Mouse (Mus musculus): Measurements from ENCODE around the gene Dmd. TPM values are rescaled to one million over a fixed set of nuclear protein-coding genes. Genes with fewer than 3 reads are reported as not detected.
A peak's percentile ranks its signal among the peaks of the same experiment; 100 is the strongest.

Dmd gene
- polyA plus RNA-seq, 2 experiments from 2014 or later: 0.62 to 1.8 TPM

DNA sequence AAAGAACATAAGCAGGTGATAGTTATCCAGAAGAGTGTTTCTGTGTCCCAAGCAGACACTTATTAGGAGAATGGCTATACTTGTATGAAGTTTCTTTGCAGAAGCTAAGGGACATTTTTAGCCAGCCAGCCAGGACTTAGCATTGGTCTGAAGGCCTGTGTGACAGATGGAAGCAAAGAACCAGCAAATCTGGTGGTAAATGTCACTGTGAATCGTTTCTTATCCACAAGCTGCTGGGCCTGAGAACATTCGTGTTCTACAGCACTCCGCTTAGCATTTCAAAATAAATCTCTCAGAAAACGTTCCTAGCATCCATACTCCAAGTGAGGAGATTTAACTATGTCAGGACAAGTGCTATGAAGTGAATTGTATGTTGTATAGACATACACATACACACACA, 1486.9 kb downstream of the Dmd start:
- no peak for ATAC-seq

DNA sequence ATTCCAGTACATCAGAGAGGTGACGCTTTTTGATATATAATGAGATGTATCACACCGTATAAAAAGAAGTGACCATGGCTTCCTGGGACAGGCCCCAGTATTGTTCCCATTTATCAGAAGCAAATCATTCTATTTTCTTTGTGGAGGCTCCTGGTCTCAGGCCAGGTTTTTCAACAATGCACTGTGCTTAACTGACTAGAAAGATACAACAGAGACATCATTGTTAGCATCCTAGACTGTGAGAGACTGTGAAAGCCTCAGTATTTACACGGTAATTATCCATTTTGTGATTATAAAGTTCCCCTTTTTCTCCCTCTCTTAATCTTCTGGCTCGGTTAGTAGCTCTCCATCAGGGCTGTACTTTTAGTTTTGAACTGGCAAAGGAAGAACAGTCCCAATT, 1487.9 kb downstream of the Dmd start:
- no peak for ATAC-seq

DNA sequence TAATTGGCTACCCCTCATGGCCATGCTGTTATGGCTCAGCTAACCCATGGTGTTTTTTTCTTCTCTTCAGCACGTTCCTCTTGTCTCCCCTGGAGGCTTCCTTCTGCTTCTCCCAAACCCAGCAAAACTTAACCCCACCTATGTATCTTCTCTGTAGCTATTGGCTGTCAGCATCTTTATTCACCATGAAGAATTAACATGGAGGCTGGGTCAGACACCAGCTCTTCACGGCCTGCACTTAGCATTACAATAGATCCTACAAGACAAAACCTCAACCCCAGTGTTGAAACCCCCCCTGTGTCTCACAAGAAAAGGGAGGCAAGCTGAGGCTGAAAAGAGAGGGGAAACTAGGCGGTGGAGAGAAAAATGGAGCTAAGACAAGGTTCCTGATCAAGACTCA, 1494.3 kb downstream of the Dmd start:
- no peak for ATAC-seq

DNA sequence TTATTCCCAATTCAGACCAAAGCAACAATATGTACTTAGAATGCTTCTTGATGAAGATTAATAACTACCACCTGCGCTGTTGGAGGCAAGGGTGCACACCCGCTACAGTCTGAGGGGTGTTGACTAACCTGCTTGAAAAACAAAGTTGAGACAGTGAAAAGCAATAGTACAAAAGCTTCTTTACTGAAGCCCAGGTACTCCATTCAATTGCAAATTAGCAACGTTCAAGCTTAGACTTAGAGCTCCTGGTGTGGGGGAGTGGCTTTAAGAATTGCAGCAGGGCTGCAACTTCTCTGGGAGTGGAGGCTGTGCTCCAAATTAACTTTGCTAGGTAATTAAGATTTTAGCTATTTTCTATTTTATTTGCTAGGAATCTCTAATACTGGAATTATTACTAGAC, 1495.3 kb downstream of the Dmd start:
- no peak for ATAC-seq

DNA sequence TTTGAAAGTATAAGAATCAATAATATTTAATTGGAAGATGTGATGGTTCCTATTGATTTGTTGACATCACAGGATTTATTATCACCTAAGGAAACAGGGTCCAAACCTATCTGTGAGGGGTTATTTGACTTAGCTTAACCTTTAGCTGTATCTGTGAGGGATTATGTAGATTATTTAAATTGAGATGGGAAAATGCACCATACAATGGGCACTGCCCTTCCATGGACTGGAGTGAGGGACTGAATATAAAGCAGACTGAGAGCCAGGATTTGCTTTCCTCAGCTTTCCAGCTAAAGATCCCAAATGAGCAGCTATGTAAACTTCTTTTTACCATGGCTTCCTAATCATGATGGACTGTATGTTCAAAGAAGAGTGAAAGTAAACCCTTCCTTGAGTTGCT, 1496.0 kb downstream of the Dmd start:
- ATAC-seq: no peak

DNA sequence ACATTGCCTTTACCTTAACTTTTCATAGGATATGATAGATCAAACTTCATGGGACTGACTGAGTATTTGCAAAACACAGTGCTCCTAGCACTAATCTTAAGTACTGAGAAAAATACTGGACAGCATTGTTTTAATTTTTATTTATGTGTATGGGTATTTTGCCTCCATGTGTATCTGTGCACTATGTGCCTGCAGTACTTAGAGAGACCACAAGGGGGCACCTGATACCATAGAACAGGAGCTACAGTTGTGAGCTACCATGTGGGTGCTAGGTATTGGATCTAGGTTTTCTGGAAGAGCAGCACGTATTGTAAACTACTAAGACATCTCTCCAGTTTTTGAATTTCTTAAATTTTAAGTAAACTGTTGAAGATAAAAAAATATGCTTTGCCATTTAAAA, 1505.8 kb downstream of the Dmd start:
- no peak for ATAC-seq

DNA sequence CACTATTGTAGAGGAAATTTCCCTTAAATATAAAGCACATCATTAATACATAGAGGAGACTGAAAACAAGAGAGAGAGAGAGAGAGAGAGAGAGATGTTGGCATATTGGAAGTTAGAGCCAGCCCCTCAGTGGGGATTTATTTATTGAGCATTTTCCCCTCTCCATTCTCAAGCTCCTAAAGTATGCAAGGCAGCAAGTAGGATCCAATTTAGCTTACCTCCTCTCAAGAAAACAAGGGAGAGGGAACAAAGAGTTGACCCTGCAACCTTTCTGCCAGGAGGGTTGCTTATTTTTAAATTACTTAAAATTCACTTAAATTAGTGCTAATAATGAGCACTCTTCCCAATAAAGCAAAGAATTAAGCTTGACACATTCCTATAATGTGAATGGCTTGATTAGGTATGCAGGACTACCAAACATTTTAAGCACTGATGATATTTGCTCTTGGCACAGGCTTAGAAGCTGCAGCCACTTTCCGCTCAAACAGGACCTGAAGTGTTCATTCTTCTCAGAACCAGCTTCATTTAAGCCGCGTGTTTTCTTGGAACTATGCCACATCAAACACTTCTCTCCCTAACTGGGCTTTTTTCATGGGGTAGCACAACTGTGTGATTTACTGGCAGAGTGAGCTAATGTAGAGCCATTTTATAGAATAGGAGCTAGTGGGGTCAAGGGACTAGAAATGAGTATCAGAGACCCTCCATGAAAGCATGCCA, 1566.1 kb downstream of the Dmd start:
- ATAC-seq: no peak

DNA sequence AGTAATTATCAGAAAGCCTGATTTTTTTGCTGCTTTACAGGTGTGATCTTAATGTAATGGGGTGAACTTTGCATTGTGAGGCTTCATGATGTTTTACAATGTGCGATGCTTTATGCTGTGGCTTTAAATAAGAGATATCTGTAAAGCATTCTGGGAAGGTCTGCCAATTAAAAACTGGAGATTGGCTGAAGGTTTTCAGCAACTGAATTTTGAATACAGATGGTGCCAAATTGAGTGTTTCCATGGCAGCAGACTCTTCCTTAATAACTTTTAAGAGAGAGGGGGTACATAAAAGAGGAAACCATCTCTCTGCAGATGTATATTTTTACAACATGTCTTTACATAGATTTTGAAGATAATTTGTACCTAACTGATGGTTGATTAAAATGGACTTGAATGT, 1603.3 kb downstream of the Dmd start:
- ATAC-seq: no peak

DNA sequence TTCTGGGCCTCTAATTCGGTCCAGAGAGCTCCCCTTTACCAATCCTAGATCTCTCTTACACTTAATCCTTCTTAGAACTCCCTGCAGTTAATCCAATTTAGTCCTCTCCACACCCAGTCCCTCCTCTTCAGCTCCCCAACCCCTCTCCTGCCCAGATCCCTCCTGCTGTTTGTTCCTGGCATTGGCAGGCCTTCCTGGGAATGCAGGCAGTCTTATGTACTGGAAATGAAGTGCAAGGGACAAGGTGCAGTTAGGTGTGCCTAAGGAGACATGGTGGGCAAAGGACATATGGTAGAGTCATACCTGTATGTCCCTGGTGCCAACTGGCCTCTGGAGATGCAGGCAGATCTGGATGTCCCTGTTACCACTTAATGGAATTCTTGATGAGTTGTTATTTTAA, 1604.8 kb downstream of the Dmd start:
- ATAC-seq: no peak

DNA sequence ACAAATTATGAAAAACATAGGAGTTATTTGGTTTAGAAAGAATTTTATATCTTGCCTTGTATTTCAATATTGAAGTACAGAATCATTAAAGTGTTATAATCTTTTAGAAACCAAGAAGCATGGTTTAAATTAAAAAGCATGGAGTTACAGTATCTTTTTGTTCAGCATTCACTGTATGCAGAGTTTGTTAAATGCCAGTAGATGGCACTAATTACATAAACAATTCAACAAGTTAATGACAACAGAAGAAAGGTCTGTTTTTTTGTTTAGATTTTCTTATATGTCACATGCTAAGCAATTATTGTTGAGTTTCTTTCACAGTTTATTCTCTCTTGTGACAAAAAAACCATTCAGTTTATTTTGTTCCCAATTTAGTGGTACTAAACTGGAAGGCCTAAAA, 1649.8 kb downstream of the Dmd start:
- no peak for ATAC-seq

DNA sequence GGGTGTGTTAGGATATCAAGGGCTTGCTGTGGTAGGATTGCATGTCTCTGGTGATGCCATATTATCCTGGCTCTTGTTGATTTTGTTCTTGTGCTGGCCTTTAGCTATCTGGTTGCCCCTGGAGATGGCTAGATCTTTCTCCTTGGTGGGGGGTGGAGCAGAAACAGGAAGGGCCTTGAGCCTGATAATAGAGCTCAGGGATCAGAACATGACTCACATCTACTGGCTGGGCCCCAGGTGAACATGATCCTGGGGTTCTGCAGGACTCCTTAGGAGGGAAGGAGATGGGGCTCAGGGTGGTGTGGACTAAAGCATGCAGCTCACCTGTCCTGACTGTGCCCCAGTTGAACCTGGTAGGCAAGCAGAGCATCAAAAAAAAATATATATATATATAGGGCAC, 1691.8 kb downstream of the Dmd start:
- ATAC-seq: no peak

DNA sequence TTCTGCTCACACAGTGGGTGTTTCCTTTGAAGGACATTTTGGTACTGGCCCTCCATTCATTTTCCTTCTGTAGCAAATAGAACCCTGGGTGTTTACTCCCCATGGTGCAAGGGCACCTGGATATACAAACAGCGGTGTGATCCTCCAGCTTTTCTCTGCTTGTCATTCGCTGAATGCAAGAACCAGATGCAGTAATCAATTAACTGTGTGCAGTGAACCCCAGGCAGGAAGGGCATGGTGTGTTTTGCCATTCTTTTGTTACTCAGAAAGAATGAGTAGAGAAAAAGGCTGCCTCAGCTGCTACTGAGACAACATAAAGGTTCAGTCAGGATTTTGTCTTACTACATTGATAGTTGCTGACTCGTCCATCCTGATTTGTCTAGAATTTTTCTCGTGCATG, 1799.0 kb downstream of the Dmd start:
- no peak for ATAC-seq

DNA sequence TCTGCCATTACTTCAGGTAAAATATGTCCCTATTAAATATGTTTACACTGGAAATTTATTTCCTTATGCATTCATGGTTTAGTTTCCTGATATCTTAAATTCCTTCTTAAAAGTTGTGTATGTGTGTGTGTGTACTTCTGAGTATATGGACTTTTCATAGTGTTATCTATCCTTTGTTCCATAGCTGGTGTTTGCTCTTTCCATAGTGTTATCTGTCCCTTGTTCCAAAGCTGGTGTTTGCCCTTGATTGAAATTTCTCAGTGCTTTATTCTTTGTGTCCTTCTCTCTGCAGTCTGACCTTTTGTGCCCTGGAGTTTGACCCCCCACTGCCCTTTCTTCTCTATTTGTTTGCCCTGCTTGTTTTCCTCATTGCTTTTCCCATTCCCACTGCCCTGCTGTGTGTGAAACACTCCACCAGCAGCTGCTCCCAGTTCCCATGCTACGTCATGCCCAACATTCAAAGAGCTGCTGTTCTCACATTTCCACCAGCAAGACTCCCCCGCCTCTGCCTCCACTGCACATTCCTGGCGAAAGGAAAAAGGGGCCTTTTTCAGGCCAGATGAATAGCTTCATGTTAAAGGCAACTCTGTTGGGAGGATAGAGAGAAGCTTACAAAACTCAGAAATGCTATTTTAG, 1911.5 kb downstream of the Dmd start:
- ATAC-seq: no peak

DNA sequence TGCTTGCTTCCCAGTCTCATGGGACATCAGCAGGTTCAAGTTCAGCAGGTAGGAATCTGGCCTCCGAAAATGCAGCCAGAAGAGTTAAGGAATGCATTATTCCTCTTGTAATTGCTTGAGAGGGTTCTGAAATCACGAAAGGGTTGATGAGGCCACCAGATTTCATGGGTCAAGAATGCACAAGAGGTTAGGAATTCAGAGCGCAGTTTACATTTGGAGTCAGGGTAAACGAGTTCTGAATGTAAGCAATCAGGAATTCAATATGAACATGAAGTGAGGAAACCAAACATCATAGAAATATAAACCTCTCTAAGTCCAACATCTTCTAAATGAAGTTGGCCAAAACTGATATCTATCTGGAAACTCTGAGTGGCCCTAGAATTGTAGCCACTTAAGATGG, 1924.4 kb downstream of the Dmd start:
- no peak for ATAC-seq

DNA sequence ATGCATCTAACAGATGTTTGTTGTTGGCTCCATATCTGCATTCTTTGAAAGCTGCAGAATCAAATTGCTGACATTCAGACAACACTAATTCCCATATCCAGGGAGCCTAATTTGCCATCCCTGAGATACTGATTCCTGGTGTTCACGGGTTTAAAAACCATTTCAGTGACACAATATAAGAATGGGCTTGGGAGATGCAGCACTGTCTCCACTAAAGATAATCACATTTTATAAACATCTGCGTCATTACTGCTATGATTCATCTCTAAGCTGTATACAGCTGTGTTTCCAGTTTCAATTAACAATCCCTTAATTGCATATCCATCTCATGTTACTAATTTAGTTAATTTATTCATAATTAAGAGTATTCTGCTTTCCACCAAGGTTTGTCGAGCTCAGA, 1929.5 kb downstream of the Dmd start:
- no peak for ATAC-seq

DNA sequence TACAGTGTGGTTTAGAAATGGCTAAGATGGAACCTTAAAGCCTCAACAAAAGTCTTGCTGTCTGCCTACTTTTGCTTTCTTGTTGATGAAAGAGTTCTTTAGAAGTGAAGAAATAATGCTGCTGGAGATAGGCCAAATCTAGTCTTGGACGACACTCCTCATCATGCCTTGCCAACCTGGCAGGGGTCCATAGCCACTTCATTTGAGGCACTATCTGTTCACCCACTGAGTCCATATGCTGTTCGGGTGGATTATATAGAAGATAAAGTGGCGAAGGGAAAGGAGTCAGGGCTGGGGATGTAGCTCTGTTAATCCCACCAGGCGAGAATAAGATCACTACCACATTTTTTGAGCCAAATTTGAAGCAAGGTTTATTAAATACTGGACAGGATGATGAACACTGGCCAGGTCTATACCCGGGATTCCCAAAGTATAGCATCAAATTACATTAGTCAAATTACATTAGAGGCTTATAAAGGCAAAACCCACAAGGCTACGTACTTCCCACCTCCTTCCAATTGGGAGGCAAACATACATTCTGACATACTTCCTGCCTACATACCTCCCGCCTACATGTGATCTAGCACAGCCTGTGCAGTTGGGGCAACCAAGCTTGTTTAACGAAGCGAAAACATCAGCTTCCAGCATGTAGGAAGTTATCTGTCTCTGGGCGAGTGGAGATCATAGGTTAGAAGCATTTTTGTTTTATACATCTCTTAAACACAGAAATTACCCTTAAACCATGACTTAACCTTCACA, 1984.2 kb downstream of the Dmd start:
- ATAC-seq: no peak

DNA sequence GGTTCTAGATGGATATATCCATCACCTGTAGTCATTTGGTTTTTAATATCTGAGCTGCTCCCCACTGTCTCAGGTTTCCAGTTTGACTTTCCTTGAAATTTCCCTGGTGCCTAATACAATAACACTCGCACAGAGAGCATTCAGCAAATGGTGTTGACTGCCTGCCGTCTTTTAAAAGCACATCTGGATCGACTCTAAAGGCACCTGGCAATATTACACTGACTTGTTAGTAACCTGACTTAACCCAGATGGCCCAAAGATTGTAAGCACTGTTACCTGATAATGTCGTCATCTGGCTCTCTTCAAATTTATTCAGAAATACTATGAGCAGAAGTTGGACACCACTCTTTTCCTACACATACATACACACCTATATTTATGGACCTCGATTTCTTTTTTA, 2011.9 kb downstream of the Dmd start:
- no peak for ATAC-seq

DNA sequence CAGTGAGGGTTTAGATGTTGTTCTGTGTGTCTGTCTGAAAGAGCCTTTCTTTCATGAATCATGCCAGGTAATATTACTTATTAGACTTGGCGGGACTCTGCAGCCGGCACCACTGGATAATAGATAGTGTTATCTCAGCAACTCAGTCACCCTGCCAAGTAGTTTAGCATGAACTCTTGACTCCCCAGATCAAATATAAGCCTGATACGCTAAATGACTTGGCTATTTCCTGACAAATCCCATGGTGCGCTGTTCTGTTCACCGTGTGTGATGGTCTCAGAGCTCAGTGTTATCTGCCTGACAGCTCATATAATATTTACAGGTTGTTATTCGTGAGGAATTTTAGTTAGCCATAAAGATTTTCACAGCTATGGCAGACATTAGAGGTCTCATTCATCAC, 2012.3 kb downstream of the Dmd start:
- no peak for ATAC-seq

DNA sequence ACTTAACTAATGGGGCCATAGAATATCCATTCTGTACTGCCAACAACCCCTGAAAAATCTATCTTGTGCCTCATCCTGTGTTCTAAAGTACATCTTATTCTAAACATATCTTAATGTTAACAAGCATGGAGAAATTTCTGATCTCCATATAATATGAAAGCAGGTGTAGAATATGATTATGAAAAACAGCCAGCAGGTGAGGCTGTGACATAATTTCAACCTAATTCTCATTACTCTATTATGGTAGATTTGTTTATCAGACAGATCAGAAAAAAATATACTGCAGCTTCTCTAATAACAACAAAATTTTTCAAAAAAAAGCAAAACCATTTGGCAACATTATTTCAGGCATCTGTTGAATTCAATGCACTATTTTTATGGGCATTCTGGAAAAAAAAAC, 2059.6 kb downstream of the Dmd start:
- no peak for ATAC-seq

DNA sequence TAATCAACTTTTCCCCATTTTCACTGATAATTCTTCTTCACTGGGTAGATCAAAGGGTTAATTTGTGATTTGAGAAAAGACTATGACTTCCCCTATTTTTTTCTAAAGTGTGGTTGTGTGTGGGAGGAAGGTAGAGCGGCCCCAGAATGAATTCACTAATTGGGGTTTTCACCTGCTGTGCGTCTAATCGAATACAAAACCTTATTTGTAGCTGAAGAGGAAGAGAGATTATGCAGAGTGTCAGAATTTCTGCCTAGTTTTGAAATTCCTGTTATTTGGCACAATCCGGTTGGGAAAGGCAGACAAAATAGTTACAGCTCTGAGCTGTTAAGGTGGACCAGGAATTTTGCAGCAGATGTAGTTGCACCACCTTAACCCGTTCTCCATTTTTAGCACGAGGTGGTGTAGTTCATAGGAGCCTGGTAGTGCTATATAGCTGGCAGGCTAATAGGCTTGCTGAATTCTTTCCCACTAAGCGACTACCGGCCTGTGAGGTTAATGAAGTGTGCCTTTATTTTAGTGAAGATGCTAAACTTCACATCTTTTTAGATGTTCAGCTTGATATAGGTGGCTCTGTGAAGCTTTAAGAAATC, 2092.9 kb downstream of the Dmd start:
- ATAC-seq: peak; percentile 61

DNA sequence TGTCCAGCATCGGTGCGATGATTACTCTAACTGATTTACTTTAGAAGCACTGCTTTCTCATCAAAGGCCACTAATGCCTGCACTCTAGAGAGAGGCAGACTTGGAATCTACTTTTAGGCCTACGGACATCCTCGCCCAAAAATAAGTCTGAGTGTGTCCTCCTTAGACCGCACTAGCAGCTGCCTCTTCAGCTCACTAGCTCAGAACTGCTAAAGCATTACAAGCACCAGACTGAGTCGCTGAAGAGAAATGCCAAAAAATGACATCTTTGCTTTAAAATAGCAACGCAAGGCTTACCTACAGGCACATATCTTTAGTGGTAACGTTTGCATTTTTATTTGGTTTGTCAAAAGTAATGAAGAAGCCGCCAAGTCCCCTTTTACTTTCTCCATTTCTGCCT, 2098.0 kb downstream of the Dmd start:
- ATAC-seq: no peak

DNA sequence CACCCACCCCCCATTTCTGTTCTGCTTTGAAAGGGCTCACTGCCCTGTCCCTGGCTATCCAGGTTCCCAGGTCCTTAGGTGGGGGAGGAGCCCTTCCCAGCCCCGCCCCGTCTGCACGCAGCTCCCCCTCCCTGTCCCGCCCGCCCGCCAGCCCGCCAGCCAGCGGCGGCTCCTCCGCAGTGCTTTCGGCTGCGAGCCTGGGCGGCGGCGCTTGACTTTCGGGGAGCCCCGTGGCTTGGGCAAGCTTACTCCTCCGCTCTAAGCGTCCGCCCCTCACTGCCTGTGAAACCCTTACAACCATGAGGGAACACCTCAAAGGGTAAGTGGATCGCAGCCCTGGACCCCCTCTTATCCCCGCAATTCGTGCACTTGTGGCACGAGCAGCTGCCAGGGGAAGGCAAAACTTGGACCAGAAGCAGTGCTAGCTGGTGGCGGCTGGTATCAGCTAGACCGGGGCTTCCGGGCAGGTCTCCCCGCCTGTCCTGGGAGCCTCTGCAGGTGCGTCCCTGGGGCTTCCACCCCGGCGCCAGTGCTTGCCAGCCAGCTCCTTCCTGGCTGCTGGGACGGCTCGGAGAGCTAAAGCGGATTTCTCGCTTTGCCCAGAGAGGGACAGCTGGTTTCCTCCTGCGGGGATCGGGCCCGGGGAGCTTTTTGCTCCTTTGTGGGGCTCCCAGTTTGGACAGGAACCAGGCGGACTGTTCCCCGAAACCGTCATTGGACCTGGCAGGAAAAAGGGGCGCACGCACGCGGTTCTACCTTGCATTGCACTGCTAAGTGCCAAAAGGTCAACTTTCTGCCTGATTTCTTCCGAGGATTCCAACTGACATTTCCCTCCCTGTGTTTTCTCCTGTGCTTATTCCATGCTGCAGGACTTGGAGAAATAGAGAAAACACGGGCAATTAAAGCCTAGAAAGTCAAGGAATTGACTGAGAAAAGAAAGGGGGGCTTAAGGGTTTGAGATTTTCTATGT, 2099.8 kb downstream of the Dmd start:
- ATAC-seq: peak; percentile 65

DNA sequence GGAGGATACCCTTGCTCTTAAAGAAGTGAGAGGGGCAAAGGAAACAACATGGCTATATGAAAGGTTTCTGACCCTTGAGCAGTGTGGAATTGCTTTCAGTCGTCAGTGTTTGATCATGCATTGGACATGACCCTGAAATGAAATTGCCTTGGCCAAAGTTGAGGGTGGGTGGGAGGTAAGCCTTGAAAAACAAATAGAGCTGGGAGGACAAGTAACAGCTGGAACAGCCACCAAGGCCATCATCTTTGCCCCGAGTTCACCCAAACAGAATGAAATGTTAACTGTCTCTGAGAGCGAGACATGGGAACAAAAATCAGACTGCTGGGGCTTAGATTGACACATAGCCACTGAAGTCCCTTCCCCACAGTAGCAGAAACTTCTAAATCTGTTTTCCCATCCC, 2100.9 kb downstream of the Dmd start:
- no peak for ATAC-seq

All from activated CD4-positive, CD25-positive, alpha-beta regulatory T cell, adult 4 months (primary cell).